Mouse (Mus musculus): Measurements from ENCODE around the gene Tesk1.

Tesk1 gene

GRCm38 (mm10) chr4:43441639-43442038 lies at the start of gene Tesk1:
Tesk1 (plus strand) TSS chr4:43441939.
- DNase-seq, result no peak

- peak; percentile 87 to 95 for DNase-seq
Observed at GRCm38 (mm10) chr4:43394345-43394891, 47.3 kb upstream of the Tesk1 start.

- DNase-seq, result no peak
Observed at GRCm38 (mm10) chr4:43395147-43395546, 46.6 kb upstream of the Tesk1 start.

- no peak for DNase-seq
Observed at GRCm38 (mm10) chr4:43395836-43396235, 45.9 kb upstream of the Tesk1 start.

- no peak for DNase-seq
Observed at GRCm38 (mm10) chr4:43396381-43396780, 45.4 kb upstream of the Tesk1 start.

GRCm38 (mm10) chr4:43398014-43398413 lies 43.7 kb upstream of the Tesk1 start:
- DNase-seq, result no peak

GRCm38 (mm10) chr4:43398829-43399331 lies 42.9 kb upstream of the Tesk1 start:
- DNase-seq, result peak; percentile 45 to 47

GRCm38 (mm10) chr4:43399391-43400131 lies 42.2 kb upstream of the Tesk1 start:
- peak in 1 of 2 experiments; percentile 53 for DNase-seq

- DNase-seq, result no peak
Observed at GRCm38 (mm10) chr4:43400976-43401375, 40.8 kb upstream of the Tesk1 start.

GRCm38 (mm10) chr4:43401486-43401885 lies 40.3 kb upstream of the Tesk1 start:
- DNase-seq, result no peak

- DNase-seq, result no peak
Observed at GRCm38 (mm10) chr4:43402212-43402611, 39.5 kb upstream of the Tesk1 start.

- no peak for DNase-seq
Observed at GRCm38 (mm10) chr4:43404697-43405096, 37.0 kb upstream of the Tesk1 start.

- DNase-seq, result peak; percentile 72 to 83
Observed at GRCm38 (mm10) chr4:43406162-43406971, 35.4 kb upstream of the Tesk1 start.

GRCm38 (mm10) chr4:43407071-43407920 lies 34.4 kb upstream of the Tesk1 start:
- no peak for DNase-seq

GRCm38 (mm10) chr4:43414761-43415160 lies 27.0 kb upstream of the Tesk1 start:
- DNase-seq, result no peak

GRCm38 (mm10) chr4:43415221-43416070 lies 26.3 kb upstream of the Tesk1 start:
- DNase-seq, result no peak

GRCm38 (mm10) chr4:43416071-43416490 lies 25.7 kb upstream of the Tesk1 start:
- DNase-seq, result no peak

- DNase-seq, result no peak
Observed at GRCm38 (mm10) chr4:43417269-43418062, 24.3 kb upstream of the Tesk1 start.

GRCm38 (mm10) chr4:43418450-43418849 lies 23.3 kb upstream of the Tesk1 start:
- no peak for DNase-seq

GRCm38 (mm10) chr4:43418973-43419656 lies 22.6 kb upstream of the Tesk1 start:
- DNase-seq, result peak; percentile 49 to 62
